ENCODE assay signal across 31 mouse cellular contexts in genomic region chr7:23472886-23473285, GRCm38 (mm10). TPM values are rescaled to one million over a fixed set of nuclear protein-coding genes. Genes with fewer than 3 reads are reported as not detected.
"Had no signal": no experiment of that assay in that cellular context is flagged by ENCODE, and none has a peak within 500 bp of the region (broad histone marks: within the 10 kb centered on the region; RNA-seq: fewer than 3 reads in every experiment).

No protein-coding gene starts in this region.

RNA-seq across cellular contexts. Expression of gene Vmn1r167, which starts 34.1 kb away (rescaled TPM):
- polyA plus RNA-seq: limb, embryonic 10.5 days; limb, embryonic 11.5 days; limb, embryonic 12.5 days; limb, embryonic 13.5 days; limb, embryonic 14.5 days; limb, embryonic 15.5 days; liver, adult 2 months; liver, embryonic 11.5 days; liver, embryonic 12.5 days; liver, embryonic 13.5 days; liver, embryonic 14.5 days; liver, embryonic 15.5 days; liver, embryonic 16.5 days; liver, postnatal 0 days; lung, adult 2 months; lung, embryonic 14.5 days; lung, embryonic 15.5 days; lung, embryonic 16.5 days; lung, postnatal 0 days; macrophage; midbrain, embryonic 10.5 days; midbrain, embryonic 11.5 days; midbrain, embryonic 12.5 days; midbrain, embryonic 13.5 days; midbrain, embryonic 14.5 days; midbrain, embryonic 15.5 days; midbrain, embryonic 16.5 days; midbrain, postnatal 0 days; myocyte; neural tube, embryonic 11.5 days; neural tube, embryonic 12.5 days had no signal
